Mouse (Mus musculus) midbrain, embryonic 15.5 days (tissue): ENCODE measurements around the gene Lrrk1. TPM values are rescaled to one million over a fixed set of nuclear protein-coding genes. Genes with fewer than 3 reads are reported as not detected.

ENCODE experiments used
- ATAC-seq: fragments of 200-750 bp; cut with Nextera tagmentation; replicated peaks from 2 replicates; pipeline ENCODE4 v1.8.0; 2017; ENCODE audit warnings: moderate TSS enrichment
- H3K27ac ChIP-seq: fragments of 300-500 bp; sonication (generic); 2 replicates; pipeline ENCODE4 v1.5.1; 2015; ENCODE audit warnings: mild to moderate bottlenecking, inconsistent platforms
- H3K27me3 ChIP-seq: fragments of 300-500 bp; sonication (generic); replicated peaks from 2 replicates; pipeline ENCODE4 v1.6.1; 2015; ENCODE audit warnings: inconsistent platforms
- H3K36me3 ChIP-seq: fragments of 300-500 bp; sonication (generic); replicated peaks from 2 replicates; pipeline ENCODE4 v1.6.1; 2015; ENCODE audit warnings: inconsistent platforms
- H3K4me1 ChIP-seq: fragments of 300-500 bp; sonication (generic); 2 replicates; pipeline ENCODE4 v1.6.1; 2015; ENCODE audit warnings: inconsistent platforms
- H3K4me2 ChIP-seq: fragments of 300-500 bp; sonication (generic); 2 replicates; pipeline ENCODE4 v1.6.1; 2015; ENCODE audit warnings: inconsistent platforms, mild to moderate bottlenecking, moderate library complexity
- H3K4me3 ChIP-seq: fragments of 300-500 bp; sonication (generic); 2 replicates; pipeline ENCODE4 v1.5.1; 2015; ENCODE audit warnings: mild to moderate bottlenecking, inconsistent platforms
- H3K9ac ChIP-seq: fragments of 300-500 bp; sonication (generic); 2 replicates; pipeline ENCODE4 v1.6.1; 2015; ENCODE audit warnings: mild to moderate bottlenecking, inconsistent platforms
- H3K9me3 ChIP-seq: fragments of 300-500 bp; sonication (generic); 2 replicates; pipeline ENCODE4 v1.6.1; 2016; ENCODE audit warnings: inconsistent platforms
- WGBS: fragments of 180-500 bp; shearing (Covaris S2); methylation state at CpG from one replicate; pipeline ENCODE4 v1.1.7; 2015; ENCODE audit warnings: mixed read lengths; 5-methylcytosine and 5-hydroxymethylcytosine counted together
- polyA plus RNA-seq: library from polyadenylated mRNA; unstranded; fragments of >200 nt; fragmentation: Nextera tagmentation; extraction: Ambion mirVana; gene quantifications from 2 replicates; pipeline ENCODE4 v1.2.1, GENCODE M21; 2015

The Lrrk1 gene
- polyA plus RNA-seq, 1 experiment from 2014 or later: 3.7 TPM

DNA sequence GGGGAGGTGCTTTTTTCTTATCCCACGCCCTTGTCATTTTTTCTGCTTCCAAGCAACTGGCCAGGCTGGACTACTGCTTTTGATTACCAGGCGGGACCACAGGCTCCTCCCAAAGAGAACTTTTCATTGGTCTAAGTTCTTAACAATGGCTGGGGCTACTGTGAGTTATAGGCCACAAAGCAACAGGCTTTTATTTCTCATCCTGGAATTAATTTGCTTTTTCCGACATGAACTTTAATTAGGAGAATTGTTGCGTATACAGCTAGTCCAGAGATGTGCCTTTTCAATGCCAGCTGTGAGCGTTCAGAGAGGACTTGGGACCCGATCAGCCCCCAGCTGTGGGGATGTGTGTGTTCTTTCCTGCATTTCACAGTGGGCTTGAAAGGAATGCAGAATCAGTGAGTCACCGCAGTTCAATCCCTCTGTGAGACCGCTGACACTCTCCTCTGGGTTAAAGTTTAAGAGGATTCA, 165.5 kb downstream of the Lrrk1 start:
- WGBS: 11% methylated on average over 8 of the region's 8 CpGs
- Histone ChIP-seq H3K4me1 (peaks cover 9% of the 10 kb centered on the region), H3K4me3 (no peak overlapping the region), H3K9me3 (no peaks in the 10 kb centered on the region), H3K36me3 (no peaks in the 10 kb centered on the region), H3K4me2 (no peak overlapping the region), H3K27me3 (no peaks in the 10 kb centered on the region), H3K9ac (no peak overlapping the region), H3K27ac (no peak overlapping the region)
- ATAC-seq: no peak

DNA sequence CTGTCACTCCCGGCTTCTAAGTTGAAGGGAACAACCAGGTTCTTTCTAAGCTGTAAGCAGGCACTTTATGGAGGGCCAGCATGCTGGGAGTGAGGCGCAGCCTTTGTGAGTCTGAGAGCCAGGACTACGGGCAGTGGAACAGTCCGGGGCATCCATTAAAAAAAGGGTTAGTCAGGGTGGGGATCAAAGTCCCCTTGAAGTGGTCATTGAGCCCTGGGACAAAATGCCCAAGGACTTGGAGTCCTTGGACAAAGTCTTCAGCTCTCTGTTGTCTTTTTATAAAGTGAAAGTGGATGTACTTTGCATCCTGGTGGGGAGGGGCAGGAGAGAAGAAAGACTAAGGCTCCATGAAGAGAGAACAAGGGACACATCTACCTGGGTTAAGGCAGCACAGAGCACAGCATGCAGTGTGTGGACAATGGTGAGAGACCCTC, 168.3 kb downstream of the Lrrk1 start:
- H3K9ac ChIP-seq: no peak overlapping the region
- peaks cover 16% of the 10 kb centered on the region for H3K4me1 ChIP-seq
- no peaks in the 10 kb centered on the region for H3K36me3 ChIP-seq
- no peak overlapping the region for H3K4me3 ChIP-seq
- H3K4me2 ChIP-seq: no peak overlapping the region
- WGBS: 55% methylated on average over 4 of the region's 4 CpGs
- no peak for ATAC-seq
- no peaks in the 10 kb centered on the region for H3K27me3 ChIP-seq
- H3K27ac ChIP-seq: no peak overlapping the region
- H3K9me3 ChIP-seq: no peaks in the 10 kb centered on the region

DNA sequence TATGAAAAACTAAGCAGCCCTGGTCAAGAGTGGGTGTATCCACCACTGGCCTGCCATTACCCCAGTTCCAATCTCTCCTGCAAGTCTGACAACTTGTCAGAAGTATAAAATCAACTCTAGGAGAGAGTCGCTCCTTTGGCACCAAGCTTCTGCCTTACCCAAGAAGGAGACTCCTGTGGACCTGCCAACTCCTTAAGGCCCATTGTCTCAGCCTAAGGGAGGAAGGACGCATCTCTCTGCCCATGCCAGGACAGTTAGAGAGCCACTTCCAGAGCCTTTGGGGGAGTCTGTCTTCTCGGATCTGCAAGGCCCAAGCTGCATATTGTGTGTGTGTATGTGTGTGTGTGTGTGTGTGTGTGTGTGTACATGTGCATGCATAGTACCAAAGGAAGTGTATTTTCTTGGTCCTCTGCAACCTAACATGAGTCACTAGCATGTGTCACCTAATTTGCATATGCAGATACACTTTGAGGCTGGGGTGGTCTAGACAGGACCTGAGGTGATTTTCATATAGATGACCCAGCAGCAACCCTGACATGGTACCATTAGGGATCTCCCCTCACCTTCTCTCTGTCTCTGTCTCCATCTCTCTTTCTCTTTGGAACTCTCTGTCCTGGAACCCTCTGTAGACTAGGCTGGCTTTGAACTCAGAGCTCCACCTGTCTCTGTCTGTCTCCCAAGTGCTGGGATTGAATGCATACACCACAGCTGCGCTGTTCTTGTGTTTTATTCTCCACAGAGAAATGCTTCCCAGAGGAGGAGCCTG, 168.9 kb downstream of the Lrrk1 start:
- no peaks in the 10 kb centered on the region for H3K27me3 ChIP-seq
- H3K4me1 ChIP-seq: peaks cover 16% of the 10 kb centered on the region
- no peaks in the 10 kb centered on the region for H3K9me3 ChIP-seq
- H3K27ac ChIP-seq: no peak overlapping the region
- ATAC-seq: no peak
- no peak overlapping the region for H3K4me2 ChIP-seq
- no peak overlapping the region for H3K4me3 ChIP-seq
- H3K36me3 ChIP-seq: no peaks in the 10 kb centered on the region
- WGBS: 90% methylated on average over 4 of the region's 4 CpGs
- H3K9ac ChIP-seq: no peak overlapping the region

DNA sequence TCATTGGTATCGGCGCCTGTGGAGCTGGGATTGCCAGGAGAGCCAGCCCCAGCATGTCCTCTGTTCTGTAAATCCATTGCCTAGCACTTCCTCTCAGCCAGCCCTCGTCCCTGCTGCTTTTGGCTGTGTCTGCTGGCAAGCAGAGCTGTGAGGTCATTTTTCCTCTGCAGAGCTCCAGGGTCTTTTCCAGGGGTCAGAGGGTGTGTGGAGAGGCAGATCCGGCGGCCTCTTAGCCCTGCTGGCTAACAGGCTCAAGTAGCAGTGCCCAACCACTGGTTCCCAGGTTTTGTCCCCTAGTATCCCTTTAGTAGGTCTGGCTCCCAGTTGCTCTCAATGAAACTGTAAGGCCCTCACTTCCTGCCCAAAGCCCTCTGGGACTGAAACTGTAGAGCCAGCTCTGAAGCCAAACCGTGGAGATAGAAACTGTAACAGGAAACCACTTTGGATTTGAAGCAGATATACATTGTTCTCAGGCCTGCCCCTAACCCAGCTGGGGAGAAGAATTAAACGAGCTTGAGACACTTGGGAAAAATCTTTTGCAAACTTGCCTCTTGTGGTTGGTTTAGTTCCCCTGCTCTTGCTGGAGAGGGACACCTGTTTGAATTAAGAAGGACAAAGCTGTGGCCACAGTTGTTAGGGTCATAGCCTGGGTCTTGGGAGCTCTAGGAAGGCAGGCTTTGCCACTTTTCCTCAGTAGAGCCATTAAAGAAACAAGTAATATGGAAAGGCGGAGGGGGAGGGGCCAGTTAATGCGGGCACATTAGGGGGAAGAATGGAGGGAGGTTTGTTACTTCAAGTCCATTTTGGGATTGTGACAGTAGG, 169.7 kb downstream of the Lrrk1 start:
- no peak overlapping the region for H3K9ac ChIP-seq
- H3K4me1 ChIP-seq: peaks cover 16% of the 10 kb centered on the region
- no peaks in the 10 kb centered on the region for H3K27me3 ChIP-seq
- peak overlapping the region; percentile 38; the same call in 1 of the 2 replicates for H3K27ac ChIP-seq
- no peaks in the 10 kb centered on the region for H3K9me3 ChIP-seq
- H3K36me3 ChIP-seq: no peaks in the 10 kb centered on the region
- no peak for ATAC-seq
- WGBS: 35% methylated on average over 9 of the region's 9 CpGs
- H3K4me2 ChIP-seq: no peak overlapping the region
- H3K4me3 ChIP-seq: no peak overlapping the region

DNA sequence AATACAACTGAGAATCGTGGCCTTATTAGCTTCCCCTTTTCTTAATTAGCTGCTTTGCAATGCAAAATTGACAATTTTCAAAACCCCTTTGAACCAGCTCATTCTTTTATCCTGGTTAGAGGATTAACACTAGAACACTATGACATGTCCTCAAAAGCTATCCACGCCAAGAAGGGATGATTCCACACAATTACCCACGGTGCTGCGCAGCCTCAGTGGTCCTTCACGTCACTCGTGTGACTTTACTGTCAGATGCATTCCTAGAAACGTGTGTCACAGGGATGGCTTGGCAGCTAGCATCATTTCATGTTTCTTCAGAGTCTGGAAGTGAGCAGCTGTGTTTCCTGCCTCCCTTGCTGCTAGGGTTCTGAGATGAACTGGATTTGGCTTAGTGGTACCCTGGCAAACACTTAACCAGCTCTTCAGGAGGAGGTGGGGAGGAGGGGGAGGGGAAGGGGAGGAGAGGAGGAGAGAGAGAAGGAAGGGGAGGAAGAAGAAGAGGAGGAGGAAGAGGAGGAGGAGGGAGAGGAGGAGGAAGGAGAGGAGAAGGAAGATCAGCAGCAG, 170.5 kb downstream of the Lrrk1 start:
- no peaks in the 10 kb centered on the region for H3K36me3 ChIP-seq
- H3K9ac ChIP-seq: no peak overlapping the region
- ATAC-seq: peak; percentile 62; the same call in 1 of the 2 replicates
- peaks cover 16% of the 10 kb centered on the region for H3K4me1 ChIP-seq
- H3K27ac ChIP-seq: peak overlapping the region; percentile 38; the same call in 1 of the 2 replicates
- no peak overlapping the region for H3K4me3 ChIP-seq
- H3K4me2 ChIP-seq: no peak overlapping the region
- H3K9me3 ChIP-seq: no peaks in the 10 kb centered on the region
- H3K27me3 ChIP-seq: no peaks in the 10 kb centered on the region
- WGBS: 38% methylated on average over 7 of the region's 7 CpGs

- H3K27me3 ChIP-seq: no peaks in the 10 kb centered on the region
Measured at GRCm38 (mm10) chr7:66217011-66217410, 171.1 kb downstream of the Lrrk1 start.

GRCm38 (mm10) chr7:66215911-66216310, 172.2 kb downstream of the Lrrk1 start:
- H3K9ac ChIP-seq: no peak overlapping the region
- H3K4me1 ChIP-seq: peaks cover 16% of the 10 kb centered on the region
- H3K4me3 ChIP-seq: no peak overlapping the region
- WGBS: 83% methylated on average over 1 of the region's 1 CpGs
- no peaks in the 10 kb centered on the region for H3K9me3 ChIP-seq
- no peak overlapping the region for H3K4me2 ChIP-seq
- ATAC-seq: no peak
- H3K27ac ChIP-seq: no peak overlapping the region
- no peaks in the 10 kb centered on the region for H3K27me3 ChIP-seq
- H3K36me3 ChIP-seq: no peaks in the 10 kb centered on the region

More at GRCm38 (mm10) chr7:66217011-66217410, 171.1 kb downstream of the Lrrk1 start:
- peaks cover 16% of the 10 kb centered on the region for H3K4me1 ChIP-seq
- H3K4me3 ChIP-seq: no peak overlapping the region
- 0 out of 2 replicates have a peak, but pooled peaks have one; percentile 45 for ATAC-seq
- H3K9ac ChIP-seq: no peak overlapping the region
- no peaks in the 10 kb centered on the region for H3K9me3 ChIP-seq
- H3K36me3 ChIP-seq: no peaks in the 10 kb centered on the region
- H3K4me2 ChIP-seq: no peak overlapping the region
- H3K27ac ChIP-seq: no peak overlapping the region; the same call in 1 of the 2 replicates
- WGBS: 67% methylated on average over 7 of the region's 7 CpGs

- no peak overlapping the region for H3K4me2 ChIP-seq
- H3K4me1 ChIP-seq: peaks cover 16% of the 10 kb centered on the region
- no peak overlapping the region for H3K4me3 ChIP-seq
- H3K9me3 ChIP-seq: no peaks in the 10 kb centered on the region
- ATAC-seq: no peak
- H3K27ac ChIP-seq: no peak overlapping the region
- 79% methylated on average over 6 of the region's 6 CpGs for WGBS
- H3K27me3 ChIP-seq: no peaks in the 10 kb centered on the region
- no peak overlapping the region for H3K9ac ChIP-seq
- H3K36me3 ChIP-seq: no peaks in the 10 kb centered on the region
Measured at GRCm38 (mm10) chr7:66214477-66214876, 173.7 kb downstream of the Lrrk1 start.

DNA sequence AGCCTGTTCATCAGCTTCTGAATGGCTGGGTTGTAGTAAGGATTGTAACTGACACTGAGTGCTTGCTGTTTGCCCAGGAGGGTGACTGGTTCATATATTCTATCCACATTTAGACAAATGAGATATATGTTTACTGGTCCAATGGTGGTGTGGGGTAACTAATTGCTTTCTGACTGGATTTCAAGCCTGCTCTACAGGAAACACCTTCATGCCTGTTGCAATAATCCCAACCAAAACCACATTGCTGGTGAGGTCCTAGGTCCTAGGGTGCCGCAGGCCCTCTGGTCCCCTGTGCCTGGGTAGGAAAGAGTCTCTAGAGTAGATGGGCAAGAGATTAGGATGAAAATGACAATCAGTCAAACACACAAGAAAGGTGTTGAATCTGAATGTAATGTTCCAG, 175.3 kb downstream of the Lrrk1 start:
- Histone ChIP-seq H3K4me1 (peaks cover 8% of the 10 kb centered on the region), H3K9ac (no peak overlapping the region), H3K36me3 (no peaks in the 10 kb centered on the region), H3K4me3 (no peak overlapping the region), H3K27me3 (no peaks in the 10 kb centered on the region), H3K4me2 (no peak overlapping the region), H3K9me3 (no peaks in the 10 kb centered on the region), H3K27ac (no peak overlapping the region)
- ATAC-seq: no peak
- WGBS: 85% methylated on average over 1 of the region's 1 CpGs

- Histone ChIP-seq H3K4me2 (no peak overlapping the region), H3K4me3 (no peak overlapping the region), H3K36me3 (no peaks in the 10 kb centered on the region), H3K9ac (no peak overlapping the region), H3K4me1 (no peaks in the 10 kb centered on the region), H3K9me3 (no peaks in the 10 kb centered on the region), H3K27ac (no peak overlapping the region), H3K27me3 (no peaks in the 10 kb centered on the region)
- WGBS: 88% methylated on average over 2 of the region's 2 CpGs
- ATAC-seq: no peak
Measured at GRCm38 (mm10) chr7:66209920-66210319, 178.2 kb downstream of the Lrrk1 start.

DNA sequence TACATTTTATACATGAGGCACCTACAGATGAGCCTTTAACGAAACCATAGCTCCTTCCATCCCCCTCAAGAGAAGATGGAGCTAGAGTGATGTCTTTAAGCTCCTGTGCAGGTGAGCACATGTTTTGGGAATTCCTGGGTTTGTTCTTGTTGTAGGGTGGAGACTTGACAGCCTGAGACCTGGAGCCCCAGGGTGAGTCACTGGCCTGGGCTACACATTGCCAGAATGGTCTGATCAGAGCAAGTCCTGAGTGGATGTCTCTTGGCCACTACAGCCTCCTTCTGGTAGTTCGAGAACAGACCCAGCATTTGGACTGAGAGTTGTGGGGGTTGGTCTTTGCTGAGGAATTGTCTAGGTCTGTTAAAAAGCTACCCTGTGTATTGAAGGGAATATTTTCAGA, 186.5 kb downstream of the Lrrk1 start:
- H3K4me3 ChIP-seq: no peak overlapping the region
- H3K4me2 ChIP-seq: no peak overlapping the region
- H3K9me3 ChIP-seq: no peaks in the 10 kb centered on the region
- peaks cover 9% of the 10 kb centered on the region for H3K4me1 ChIP-seq
- no peak overlapping the region for H3K27ac ChIP-seq
- H3K36me3 ChIP-seq: no peaks in the 10 kb centered on the region
- H3K9ac ChIP-seq: no peak overlapping the region
- no peak for ATAC-seq
- no peaks in the 10 kb centered on the region for H3K27me3 ChIP-seq
- WGBS: 86% methylated on average over 2 of the region's 2 CpGs

DNA sequence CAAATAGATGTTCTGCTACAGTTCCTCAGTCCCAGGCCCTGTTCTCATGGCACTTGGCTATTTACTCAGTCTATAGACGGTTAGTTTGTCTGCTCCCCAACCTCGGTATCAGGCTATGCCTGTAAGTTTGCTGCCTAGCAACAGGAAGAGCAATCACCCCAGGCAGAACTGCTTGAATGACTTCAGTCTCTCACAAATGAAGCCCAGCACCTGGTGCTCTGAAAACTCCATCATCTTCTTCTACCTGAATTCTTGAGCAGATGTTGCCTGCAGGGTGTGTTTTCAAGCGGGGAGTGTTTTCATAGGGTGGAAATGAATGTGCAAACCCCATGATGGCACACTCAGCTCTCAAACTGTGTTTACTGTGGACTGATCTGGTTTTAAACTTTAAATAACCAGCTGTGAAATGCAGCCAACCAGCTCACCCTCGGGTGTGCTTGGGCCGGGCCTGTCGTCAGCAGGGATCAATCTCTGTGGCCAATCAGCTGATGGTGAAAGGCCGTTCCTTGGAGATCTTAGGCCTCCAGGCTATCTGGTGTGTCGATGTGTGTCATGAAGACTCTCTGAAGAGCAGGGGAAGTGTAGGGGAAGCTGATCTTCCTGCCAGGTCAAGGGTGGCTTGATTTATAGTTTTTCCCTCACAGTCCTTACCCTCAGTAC, 187.2 kb downstream of the Lrrk1 start:
- no peak overlapping the region for H3K4me3 ChIP-seq
- H3K27ac ChIP-seq: peak overlapping the region; percentile 29; the same call in 1 of the 2 replicates
- H3K4me2 ChIP-seq: no peak overlapping the region
- peaks cover 9% of the 10 kb centered on the region for H3K4me1 ChIP-seq
- no peaks in the 10 kb centered on the region for H3K36me3 ChIP-seq
- 47% methylated on average over 8 of the region's 8 CpGs for WGBS
- H3K9ac ChIP-seq: no peak overlapping the region
- no peaks in the 10 kb centered on the region for H3K27me3 ChIP-seq
- peak; percentile 70; the same call in 1 of the 2 replicates for ATAC-seq
- H3K9me3 ChIP-seq: no peaks in the 10 kb centered on the region
